Mouse (Mus musculus) cerebellum, adult 9-11 months (tissue): ENCODE measurements at regions not wholly inside any gene's neighbourhood (a gene's known extent, or its start where the extent isn't known, plus 50 kb on each side); places are given as distances from the start of the nearest gene placed in this dataset.
"Not testable (repeated sequence)": the region's sequence is repeated elsewhere in the genome, so short reads cannot be mapped to it uniquely, and the experiment has no call there.

Experiments
- DNase-seq: peaks from one replicate; pipeline ENCODE4 v3.0.0; 2022

DNA sequence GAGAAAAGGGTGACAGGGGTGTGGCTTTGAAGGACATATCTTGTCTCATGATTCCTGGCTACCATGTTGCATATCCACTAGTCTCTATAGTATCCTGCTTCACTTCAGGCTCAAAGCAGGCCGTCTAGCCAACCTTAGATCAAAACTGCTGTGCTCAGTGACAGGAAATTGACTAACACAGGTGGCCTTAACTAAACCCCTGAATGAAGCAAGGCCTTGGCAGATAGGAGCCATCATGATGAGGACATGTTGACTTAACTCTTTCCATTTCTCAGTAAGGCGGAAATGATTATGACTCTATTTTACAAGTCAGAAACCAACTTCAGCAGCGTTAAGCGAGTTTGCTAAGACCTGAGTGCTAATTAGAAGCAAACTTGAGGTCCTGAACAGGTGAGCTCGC lies 143.2 kb upstream of the Hes1 start:
- no peak for DNase-seq

DNA sequence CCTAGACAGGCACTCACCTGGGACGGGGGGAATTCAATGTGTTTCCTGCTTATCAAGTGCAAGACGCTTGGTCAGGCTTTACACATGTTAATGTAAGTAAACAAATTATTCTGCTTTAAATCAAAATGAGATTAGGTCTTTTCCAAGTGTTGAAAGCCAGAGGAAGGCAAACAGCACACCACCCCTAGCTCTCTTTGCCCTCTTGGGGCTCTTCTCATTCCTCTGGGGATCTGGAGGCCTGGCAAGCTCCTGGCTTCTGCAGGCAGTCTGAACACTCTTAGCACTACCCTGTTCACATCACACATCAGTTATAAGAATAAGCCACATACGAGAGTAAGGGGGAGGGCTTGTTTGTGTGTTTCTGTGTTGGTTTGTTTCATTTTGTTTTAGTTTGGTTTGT lies 142.8 kb upstream of the Hes1 start:
- no peak for DNase-seq

GRCm38 (mm10) chr16:29927276-29927675 lies 136.9 kb upstream of the Hes1 start:
- DNase-seq, result not testable (repeated sequence)

- no peak for DNase-seq
Observed at GRCm38 (mm10) chr16:29928291-29928690, 135.9 kb upstream of the Hes1 start.

GRCm38 (mm10) chr16:29931746-29932351 lies 132.3 kb upstream of the Hes1 start:
- no peak for DNase-seq

DNA sequence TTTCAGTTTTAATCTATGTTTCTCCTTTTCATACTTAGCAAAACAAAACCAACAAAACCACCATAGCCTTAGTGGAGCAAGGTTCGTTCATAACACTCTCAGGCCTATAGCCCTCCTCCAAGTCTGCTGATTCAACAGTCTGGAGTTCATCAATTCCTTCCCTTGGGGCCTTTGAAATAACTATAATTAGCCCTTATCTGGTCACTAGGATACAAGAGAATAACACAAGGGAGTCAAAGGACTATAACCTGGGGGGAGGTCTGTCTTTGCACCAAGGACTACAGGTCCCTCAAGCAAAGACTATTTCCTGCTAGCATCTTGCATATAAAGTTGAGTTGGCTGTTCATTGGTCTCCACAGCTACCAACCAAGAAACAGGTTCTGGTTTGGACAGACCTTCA lies 129.5 kb upstream of the Hes1 start:
- DNase-seq, result no peak

- no peak for DNase-seq
Observed at GRCm38 (mm10) chr16:29938700-29939099, 125.5 kb upstream of the Hes1 start.

DNA sequence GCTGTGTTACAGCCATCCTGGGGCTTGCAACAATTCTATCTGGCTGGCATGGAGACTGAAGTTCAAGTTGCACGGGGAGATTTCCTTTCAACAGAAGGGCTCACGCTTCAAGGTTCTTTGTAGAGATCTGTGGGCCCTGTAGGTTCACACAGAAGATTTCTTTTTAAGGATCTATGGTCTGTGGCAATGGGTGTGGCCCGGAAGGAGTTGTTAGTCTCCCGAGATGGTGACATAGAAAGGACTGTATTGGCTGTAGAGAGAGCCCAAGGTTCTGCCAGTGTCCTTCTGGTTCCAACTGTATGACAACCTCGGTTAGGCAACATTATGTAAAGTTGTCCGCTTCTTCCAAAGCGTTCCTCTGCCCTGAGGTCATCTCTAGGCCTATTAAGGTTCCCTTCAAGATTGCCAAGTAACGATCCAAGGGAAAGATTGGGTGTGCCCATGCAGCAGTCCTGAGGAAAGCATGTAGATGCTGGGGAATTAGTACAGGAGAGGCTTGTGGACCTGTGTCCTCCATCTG lies 124.8 kb upstream of the Hes1 start:
- no peak for DNase-seq

- DNase-seq, result no peak
Observed at GRCm38 (mm10) chr16:29939869-29940707, 124.1 kb upstream of the Hes1 start.

DNA sequence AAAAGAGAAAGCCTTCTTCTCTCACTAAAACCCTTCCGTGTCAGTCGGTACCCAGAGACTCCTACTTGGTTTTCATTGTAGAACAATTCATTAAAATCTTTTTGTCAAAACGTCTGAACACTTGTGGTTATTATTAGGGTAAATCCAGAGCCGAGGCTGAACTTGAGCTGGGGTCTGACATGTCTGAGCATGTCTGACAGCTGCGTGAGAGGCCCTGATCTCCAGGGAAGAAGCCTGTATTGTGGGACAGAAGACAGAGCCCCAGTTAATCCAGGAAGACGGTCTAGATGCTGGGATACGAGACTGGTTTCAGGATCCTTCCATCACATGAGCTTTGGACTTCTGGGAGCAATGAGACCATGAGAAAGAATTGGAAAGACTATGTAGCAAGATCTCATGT lies 122.1 kb upstream of the Hes1 start:
- no peak for DNase-seq

DNA sequence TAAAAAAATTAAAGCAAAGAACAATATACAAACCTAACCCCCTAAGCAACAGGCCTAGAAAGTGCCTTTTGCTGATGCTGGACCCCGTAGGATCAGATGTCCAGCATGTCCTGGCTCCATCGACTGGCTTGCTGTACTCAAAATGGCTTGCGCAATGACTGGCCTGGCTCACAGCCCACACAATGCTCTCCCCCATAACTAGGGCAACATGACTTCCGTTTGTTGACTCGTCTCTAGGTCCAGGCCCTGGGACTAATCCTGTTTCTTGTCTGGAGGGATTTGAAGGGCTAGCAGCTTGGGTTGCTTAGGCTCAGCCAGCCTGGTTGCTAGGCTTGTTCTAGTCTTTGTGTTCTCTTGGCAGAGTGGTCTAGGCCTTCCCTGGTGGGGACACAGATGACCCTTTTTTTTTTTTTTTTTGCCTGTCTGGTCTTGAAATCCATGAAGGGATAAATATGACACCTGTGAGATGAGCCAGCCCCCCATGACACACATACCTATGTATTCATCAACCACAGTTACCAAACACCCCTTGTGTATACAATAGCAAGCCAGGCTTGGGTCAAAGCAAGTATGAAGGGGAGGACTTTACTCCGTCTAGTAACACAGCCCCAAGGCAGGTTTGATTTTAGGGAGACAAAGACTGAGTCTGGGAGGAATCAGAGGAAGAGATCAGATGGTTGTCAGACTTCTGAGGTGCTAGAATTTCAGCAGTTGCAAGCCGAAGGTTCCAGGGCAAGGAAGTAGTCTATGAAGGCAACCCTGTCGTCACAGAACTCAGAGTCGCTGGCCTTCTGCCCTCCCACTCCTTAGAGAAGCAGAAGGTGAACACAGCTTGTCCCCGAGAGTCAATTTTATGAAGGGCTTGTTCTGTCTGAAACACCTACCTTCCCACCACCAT lies 120.0 kb upstream of the Hes1 start:
- DNase-seq, result peak; percentile 48

DNA sequence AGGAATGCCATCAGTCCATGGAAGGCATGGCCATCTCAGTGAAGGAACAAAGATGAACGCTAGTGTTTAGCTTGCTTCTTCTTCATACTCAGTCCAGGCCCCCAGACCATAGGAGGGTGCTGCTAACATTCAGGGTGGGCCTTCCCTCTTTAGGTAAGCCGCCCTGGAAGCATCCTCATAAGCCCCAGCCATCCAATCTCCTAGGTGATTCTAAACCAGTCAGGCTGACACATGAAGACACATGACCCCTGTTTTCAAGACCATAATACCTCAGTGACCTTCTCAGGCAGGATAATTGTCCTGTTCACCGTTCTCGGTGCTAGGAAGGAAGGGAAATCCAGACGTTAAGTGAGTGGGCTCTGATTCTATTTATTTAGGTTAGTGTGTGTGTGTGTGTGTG lies 119.2 kb upstream of the Hes1 start:
- DNase-seq, result no peak

- DNase-seq, result no peak
Observed at GRCm38 (mm10) chr16:29945376-29945890, 118.8 kb upstream of the Hes1 start.

DNA sequence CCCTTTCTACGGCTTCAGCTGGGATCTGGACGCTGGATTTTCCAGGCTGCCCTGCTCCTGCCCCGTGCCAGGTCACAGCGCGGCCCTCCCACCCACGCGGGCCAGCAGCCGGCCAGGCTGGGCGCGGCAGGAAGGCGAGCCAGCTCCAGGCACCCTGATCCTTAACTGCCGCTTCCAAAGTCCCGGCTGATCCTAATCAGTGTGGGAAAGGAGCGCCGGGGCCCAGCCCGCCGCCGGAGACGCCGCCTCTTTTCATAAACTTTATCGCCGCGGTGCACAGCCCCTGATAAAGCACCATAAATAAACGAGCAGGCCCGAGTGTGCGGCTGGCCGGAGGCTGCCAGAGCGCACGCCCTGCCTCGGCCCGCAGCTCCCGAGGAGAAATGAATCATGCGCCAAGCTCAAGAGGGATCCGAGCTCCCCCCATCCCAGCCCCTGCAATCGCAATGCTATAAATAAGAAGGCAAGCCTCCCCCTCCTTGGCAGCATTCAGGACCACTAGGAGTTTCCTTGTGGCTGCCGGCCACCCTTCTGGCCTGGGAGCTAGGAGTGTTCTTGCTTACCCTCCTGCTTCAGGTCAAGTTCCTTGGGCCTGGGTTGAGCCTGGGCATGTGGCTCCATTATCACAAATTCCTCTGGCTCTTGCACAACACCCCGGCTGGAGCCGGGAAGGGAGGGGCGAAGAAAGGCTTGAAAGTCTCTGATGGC lies 118.1 kb upstream of the Hes1 start:
- DNase-seq, result peak; percentile 64

DNA sequence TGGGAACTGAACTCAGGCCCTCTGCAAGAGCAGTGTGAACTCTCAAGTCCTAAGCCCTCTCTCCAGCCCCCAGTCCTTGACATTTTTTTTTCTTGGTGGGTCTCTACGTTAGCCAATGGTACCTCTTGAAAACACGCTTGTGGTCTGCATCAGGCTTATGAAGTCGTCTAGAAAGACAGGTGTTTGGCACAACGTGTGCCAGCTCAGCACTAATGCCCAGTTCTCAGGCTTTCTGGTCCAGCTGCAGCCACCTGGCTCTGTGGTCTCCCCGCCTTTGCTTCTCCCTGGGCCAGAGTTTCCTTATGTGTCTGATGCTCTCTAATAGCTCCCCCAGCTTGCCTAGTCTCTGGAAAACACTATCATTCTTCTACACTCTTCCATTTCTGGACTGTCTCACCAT lies 117.2 kb upstream of the Hes1 start:
- DNase-seq, result no peak

GRCm38 (mm10) chr16:29947670-29948069 lies 116.5 kb upstream of the Hes1 start:
- DNase-seq, result no peak

DNA sequence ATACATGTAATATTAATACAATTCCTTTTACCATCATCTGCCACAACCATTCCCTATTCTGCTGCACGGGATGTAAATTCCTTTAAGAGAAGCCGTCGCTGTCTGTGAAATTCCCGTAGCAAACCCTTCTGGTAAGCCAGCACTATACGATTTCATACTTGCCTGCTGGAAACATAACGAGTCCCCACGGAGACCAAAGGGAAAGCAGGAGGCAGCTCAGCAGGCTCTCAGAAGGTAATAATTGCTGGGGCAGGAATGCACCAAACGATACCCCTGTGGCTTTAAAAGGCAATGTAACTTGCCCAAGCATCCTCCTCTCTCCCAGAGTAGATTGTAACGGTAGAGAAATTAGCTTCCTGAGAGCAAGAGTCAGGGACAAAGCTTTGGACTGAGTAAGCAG lies 114.0 kb upstream of the Hes1 start:
- DNase-seq, result no peak

DNA sequence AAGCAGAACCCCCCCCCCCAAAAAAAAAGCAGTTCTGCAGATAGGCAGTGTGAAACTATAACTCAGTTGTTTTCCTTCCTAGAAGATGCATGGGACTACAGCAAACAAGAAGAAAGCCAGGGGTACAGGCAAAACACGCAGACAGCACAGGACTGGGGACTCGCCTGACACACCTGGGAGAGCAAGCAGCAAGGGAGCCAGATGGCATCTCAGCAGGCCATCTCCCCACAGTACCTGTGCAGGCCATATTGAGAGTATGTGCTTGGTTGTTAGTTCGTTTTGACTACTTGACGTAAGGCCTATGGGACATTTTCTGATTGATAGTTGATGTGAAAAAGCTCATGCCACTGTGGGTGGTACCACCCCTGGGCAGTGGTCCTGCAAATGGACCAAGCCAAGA lies 113.4 kb upstream of the Hes1 start:
- DNase-seq, result peak; percentile 70

DNA sequence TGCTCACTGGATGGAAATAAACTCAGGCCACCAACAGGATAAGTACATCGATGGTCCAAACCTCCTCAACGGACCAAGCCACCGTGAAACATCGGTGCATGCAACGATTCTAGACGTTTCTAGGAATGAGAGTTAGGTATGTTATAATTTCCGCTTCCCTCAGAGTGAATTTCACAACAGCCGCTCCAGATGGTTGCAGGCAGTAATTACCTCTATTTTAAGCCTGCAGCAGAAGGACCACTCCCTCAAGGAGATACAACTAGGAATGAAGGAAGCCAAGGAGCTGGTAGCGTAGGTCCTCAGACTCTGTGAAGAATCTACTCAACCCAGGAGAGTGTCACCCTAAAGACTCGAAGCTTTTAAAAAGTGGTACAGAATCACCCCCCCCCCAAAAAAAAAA lies 109.5 kb upstream of the Hes1 start:
- no peak for DNase-seq

DNA sequence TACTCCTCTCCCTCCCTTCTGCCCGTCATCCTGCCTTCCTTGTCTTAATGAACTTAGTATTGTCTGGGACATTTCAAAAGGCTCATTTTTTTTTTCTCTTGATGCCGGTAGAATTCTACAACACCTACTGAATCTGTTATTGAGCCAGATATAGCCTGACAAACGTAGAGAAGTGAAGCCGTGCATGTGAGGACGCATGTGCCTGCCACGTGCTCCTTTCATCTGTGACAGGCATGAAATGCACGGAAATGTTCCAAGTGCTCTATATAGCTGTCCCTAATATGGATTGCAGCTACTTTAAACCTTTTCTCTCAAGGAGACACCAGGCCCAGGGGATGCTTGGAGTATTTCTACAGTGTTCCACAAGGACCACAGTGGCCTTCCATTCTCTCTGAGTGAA lies 107.3 kb upstream of the Hes1 start:
- DNase-seq, result no peak

- DNase-seq, result no peak
Observed at GRCm38 (mm10) chr16:29959939-29960637, 104.1 kb upstream of the Hes1 start.

DNA sequence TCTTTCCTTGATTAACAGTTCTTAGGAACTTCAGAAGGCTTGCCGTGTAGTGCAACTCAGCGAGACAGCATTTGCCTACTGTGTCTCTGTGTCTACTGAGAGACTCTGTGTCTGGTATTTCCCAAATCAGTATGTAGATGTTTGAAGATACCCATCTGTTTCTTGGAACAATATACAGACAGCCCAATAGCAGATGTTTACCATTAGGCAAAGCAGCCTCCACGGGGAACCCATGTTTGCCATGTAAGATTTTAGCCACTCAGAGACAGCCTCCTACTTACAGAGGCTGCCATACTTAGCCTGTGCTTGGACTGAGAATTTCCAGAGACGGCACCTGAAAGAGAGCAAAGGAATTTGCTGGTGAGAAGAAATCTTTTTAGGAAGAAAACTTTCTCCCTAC lies 100.9 kb upstream of the Hes1 start:
- DNase-seq, result no peak
